Mouse (Mus musculus) cerebellum, adult 2 months (tissue): ENCODE measurements at regions not wholly inside any gene's neighbourhood (a gene's known extent, or its start where the extent isn't known, plus 50 kb on each side); places are given as distances from the start of the nearest gene placed in this dataset.

ENCODE experiments used
- CTCF ChIP-seq: fragments of 200-500 bp; IDR thresholded peaks from 2 replicates; pipeline ENCODE4 v1.5.1; 2011; ENCODE audit warnings: low read depth, mild to moderate bottlenecking, control low read depth, low read length, moderate library complexity, borderline replicate concordance; ENCODE audit not compliant: insufficient read depth
- POLR2A ChIP-seq: fragments of 200-500 bp; IDR thresholded peaks from 2 replicates; pipeline ENCODE4 v1.6.1; 2011; ENCODE audit warnings: low read length, control low read depth, borderline replicate concordance; ENCODE audit not compliant: insufficient read depth

GRCm38 (mm10) chr6:21047924-21048323 is 167.4 kb upstream of the Kcnd2 start:
- no peak for TF ChIP-seq CTCF
- no peak for TF ChIP-seq POLR2A
